Mouse (Mus musculus) cerebral cortex, adult 2 months (tissue): ENCODE data around the gene Birc5.

Experiments
- WGBS: fragments of 180-500 bp; shearing (Covaris S2); methylation state at CpG from one replicate; pipeline ENCODE4 v1.1.7; 2018; 5-methylcytosine and 5-hydroxymethylcytosine counted together

Birc5 gene

DNA sequence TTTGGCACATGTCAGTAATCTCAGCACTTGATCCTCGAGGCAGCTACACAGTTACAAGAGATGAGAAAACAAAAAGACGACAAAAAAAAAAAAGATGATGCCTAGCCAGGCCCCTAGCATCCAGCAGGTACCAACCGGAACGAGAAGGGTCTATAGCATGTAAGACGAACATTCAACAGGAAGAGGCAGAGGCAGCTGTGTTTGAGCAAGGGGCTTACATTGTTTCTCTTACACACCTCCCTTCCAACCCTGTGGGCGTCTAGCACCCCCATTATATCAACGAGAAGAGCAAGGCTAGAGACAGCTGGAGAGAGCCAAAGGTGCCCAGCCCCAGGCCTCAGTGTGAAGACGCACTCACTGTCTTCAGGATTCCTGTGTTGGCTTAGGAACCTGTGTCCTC lies 22.1 kb upstream of the Birc5 start:
- WGBS: 67% methylated on average over 8 of the region's 8 CpGs

DNA sequence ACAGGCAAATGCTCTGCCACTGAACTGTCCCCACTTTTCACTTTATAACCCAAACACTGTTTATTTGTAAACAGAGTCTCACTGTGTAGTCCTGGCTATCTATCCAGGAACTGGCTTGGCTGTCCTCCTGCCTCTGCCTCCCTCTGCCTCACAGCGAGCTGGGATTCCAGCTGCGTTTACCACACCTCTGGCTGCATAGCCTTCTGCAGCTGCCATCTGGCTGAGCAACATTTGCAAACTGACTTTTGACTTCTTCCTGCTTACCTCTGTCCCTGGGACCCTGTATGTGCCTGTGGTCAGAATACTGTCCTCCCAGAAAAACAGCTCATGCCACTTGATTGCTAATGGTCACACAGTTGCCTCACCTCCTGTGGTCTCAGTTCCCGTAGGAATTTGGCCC lies 21.7 kb upstream of the Birc5 start:
- WGBS: 77% methylated on average over 3 of the region's 3 CpGs

DNA sequence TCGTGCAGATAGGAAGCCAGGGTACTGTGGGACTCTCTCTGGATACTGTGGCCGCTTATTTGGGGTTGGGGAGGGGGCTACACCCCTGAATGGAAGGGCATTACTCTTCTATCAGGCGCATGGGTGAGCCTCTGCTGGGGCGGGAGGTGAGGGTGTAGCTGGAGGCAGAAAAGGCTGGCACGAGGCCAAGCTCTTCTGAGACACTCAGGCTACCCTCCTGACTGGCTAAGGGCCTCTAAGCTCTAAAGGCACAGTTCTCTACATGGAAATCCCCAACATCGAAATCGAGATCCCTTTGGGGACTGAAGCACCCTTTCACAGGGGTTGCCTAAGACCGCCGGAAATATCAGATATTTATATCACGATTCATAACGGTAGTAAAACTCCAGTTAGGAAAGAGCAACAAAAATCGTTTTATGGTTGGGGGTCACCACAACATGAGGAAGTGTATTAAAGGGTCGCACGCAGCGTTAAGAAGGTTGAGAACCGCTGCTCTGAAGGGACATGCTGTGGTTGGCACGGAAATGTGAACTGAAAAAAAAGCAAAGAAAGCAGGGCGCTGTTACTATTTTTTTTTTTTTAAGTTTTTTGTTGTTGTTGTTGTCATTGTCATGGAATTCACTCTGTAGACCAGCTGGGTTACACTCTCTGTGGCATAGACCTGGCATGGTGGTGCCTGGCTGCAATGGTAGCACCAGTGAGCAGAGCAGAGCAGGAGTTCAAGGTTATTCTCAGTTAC lies 20.7 kb upstream of the Birc5 start:
- WGBS: 65% methylated on average over 18 of the region's 18 CpGs

DNA sequence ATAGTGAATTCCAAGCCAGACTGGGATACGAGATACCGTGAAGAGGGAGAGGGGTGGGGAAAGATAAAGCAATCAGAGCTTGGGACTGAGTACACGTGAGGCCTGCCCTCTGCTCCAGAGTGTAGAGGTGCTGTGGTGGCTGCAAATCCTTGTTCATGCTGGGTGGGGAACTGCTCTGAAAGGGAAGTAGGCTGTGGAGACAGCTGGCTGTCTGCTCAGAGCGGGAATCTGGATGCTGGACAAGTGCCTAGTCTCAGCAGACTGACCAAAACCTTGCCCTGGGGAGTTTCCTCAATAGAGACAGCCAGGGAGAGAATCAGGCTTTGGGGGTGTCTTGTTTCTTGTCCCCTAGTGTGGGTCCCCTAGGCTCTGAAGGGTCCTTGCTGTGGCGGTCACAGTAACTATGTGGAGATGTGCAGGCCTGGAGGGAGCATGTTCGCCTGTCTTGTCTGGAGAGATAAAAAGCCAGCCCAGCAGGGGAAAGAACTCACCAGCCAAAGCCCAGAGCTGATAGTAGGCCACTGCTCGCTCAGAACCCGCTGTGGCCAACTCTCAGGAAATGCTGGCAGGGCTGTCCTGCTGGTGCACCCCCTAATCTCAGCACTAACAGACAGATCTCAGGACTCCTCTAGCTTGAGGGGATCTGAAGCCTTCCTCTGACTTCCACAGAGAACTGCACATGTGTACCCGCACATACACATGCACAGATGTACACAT lies 20.0 kb upstream of the Birc5 start:
- 66% methylated on average over 9 of the region's 9 CpGs for WGBS

DNA sequence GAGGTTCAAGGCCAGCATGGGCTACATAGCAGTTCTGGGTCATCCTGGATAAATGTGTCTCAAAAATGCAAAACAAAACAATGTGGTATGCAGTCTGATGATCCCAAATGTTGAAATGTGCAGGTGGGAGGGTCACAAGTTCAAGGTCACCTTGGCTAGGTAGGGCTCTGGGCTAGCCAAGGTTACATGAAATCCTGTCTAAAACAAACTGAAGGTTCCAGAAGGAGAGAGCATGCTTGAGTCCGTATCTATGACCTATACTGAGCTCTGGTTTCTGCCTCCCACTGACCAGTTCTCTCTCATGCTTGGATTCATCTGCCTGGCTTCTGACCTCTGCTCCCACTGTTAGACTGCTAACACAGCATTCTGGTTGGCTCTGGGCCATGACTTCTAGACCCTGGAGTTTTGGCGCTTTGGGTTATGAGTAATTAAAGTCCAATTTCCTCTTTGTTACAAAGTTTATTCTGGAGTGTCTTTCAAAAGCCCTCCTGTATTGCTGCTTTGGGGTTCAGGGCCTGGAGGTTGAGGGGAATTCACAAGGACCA lies 19.3 kb upstream of the Birc5 start:
- 71% methylated on average over 2 of the region's 2 CpGs for WGBS

DNA sequence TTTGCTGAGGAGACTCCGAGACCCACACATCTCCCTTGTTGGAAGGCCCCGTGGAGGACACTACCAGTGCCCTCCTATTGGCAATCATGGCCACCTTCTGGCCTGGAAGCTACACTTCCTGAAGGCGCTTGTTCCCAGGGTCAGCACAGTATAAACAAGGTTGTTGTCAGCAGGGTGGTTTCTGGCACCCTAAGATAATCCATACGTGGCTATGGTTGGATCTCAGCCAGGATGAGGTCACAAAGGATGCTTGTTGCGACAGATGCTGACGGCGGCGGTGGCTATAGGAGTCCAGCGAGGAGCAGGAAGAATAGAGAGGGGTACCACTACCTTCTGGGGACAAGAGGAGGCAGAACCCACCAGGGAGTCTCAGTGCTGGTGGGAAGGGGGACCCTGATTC lies 18.6 kb upstream of the Birc5 start:
- WGBS: 64% methylated on average over 9 of the region's 9 CpGs

DNA sequence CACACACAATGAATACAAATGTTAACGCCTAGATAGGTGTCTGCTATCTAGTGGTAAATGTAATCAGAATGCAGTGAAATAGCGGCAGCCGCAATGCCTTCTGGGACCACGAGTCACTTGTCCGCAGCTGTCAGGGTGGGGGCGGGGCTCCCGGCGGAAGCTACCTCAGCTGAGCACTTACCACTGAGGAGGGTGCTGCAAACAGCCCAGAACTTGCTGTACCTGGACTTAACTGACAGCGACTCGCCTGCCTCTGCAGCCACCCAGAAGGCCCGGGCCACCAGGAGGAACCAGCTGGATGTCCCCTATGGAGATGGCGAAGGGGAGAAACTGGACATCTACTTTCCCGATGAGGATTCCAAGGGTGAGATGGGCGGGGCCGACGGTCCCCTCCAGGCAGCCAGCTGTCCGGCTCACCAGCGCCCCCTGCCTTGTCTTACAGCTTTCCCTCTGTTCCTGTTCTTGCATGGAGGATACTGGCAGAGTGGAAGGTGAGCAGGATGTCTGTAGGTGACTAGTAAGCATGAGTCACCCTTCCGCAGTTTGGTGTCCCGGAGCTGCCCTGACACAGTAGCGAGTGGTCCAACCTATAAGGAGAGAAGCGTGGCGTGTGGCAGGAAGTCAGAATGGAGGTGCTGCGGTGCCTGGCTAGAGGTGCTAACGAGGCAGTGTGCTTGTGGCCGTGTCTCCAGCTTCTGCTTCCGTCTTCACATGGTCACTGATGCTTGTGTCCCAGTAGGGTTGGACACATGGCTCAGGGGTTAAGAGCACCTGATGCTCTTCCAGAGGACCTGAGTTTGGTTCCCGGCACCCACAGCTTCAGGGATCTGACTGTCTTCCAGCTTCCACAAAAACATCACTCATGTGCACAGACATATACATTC lies 16.7 kb upstream of the Birc5 start:
- 23% methylated on average over 28 of the region's 28 CpGs for WGBS

DNA sequence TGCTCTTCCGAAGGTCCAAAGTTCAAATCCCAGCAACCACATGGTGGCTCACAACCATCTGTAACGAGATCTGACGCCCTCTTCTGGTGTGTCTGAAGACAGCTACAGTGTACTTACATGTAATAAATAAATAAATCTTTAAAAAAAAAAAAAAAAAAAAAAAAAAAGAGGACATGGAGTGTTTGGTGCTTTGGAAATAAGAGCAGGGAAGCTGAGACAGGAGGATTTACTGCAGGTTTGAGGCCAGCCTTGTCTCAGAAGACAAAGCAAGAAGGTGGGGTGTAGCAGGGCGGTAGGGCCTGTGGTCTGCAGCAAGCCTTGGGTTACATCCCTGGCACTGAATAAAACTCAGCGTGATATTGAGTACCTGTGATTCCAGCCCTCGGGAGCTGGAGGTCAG lies 15.5 kb upstream of the Birc5 start:
- WGBS: 97% methylated on average over 5 of the region's 6 CpGs

DNA sequence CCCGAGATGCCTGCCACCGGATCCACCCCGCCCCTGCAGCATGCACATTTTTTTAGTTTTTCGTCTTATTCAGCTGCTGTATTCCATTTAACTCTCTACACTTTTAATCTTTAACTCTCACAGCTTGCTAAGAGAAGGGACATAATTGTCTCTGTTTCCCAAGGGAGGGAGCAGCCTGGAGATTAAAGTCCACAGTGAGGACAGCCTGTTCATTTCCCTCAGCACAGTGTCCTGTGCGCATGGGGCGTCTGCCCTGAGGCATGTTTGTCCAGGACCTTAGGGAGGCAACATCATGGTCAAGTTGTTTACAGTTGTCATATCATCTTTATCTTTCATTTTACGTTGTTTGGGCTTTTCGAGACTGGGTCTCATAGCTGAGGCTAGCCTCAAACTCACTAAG lies 15.0 kb upstream of the Birc5 start:
- 88% methylated on average over 8 of the region's 8 CpGs for WGBS

DNA sequence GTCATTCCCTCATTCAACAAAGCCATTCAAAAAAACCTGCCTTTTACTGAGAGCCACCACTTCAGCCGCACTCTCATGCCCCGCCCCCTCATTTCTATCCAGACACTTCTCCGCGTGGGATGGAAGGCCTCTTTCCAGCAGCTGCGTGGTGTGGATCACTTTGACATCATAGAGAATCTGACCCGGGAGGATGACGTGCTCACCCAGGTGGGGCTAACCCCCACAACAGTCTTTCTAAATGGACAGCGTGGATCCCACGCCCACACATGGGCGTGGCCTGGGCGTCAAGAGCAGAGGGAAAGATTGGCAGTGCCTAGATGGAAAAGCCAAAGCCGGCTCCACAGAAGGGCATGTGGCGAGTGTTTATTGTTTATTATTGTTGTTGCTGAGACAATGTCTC lies 12.7 kb upstream of the Birc5 start:
- WGBS: 19% methylated on average over 13 of the region's 13 CpGs

DNA sequence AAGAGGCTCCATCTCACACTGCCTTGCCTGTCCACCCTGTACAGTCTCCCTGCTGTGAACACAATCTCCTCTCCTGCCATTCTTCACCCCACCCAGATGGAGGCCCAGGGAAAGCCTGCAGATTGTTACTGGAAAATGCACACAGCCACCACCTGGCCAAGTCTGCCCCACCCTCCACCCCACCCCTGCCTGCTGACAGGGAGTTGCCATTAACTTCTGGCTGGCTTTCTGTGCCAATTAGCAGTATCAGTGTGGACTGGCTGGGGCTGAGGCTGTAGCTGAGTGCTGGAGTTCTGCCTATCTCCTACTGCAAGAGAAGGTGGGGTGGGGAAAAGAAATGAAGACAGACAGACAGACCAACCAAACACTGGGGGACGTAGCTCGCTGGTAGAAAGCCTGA lies 10.5 kb upstream of the Birc5 start:
- 84% methylated on average over 2 of the region's 2 CpGs for WGBS

DNA sequence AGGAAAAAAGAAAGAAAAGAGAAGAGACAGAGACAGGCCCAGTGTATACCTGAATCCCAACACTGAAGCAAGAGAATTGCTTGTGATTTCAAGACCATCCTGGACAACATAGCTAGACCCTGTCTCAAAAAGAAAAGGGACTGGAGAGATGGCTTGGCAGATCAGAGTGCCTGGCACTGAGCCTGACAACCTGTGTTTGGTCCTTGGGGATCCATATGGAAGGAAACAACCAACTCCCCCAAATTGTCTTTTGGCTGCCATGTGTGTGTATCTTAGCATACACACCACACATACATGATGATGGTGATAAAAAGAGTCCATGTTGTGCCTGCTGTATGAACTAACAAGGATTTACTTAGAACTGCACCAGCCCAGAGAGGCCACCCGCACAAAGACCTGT lies 10.0 kb upstream of the Birc5 start:
- WGBS: 85% methylated on average over 1 of the region's 1 CpGs

DNA sequence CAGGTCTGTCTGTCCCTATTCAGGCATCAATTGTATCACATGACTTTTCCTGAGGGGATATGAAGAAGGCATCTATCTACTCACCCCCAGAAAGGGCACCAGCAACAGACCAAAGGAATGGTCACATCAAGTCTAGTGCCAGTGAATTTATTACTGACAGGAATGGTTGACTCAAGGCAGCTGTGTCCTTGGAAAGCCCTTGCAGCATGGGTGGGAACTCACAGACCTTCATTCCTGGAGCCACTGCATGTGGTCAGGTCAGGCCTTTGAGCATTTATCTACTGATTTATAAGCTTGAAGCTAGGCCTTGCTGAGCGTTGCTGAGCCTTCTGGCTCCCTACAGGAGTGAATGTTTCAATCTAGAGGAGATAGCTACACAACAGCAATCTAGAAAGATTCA lies 8.1 kb upstream of the Birc5 start:
- 80% methylated on average over 1 of the region's 1 CpGs for WGBS

DNA sequence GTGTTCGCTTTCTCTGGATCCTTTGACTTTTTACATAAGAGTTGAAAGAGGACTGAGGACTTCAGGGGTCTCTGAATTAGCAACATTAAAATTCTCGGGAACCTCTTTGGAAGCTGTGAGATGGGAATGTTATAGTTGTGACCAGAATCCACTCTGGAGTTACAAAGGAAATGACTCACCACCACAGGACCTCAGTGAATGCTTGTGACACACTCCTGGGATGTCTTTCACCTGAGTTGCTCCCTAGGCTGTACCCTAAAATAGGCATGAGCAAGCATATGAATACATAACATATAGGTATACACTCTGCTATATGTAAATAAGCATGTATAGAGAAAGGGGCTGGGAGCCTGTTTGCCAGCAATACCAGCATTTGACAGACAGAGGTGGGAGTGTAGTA lies 5.6 kb upstream of the Birc5 start:
- 80% methylated on average over 2 of the region's 2 CpGs for WGBS

DNA sequence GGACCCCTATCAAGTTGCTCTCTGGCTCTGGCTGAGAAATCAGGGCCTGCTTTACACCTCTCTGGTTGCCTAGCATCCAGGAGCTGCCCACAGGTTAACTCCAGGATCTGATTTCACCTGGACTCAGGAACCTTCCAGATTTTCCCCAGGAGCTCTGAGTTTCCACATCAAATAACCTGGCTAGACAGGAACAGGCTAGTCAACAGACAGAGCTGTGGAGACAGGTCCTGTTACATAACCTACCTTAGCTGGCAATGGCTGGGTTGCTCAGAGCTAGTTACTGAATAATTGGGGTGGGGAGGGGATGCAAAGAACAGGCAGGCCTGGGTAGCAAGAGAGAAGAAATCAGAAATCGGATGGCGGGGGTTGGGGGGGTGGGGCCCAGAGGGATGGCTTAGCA lies 4.1 kb upstream of the Birc5 start:
- 90% methylated on average over 2 of the region's 2 CpGs for WGBS

DNA sequence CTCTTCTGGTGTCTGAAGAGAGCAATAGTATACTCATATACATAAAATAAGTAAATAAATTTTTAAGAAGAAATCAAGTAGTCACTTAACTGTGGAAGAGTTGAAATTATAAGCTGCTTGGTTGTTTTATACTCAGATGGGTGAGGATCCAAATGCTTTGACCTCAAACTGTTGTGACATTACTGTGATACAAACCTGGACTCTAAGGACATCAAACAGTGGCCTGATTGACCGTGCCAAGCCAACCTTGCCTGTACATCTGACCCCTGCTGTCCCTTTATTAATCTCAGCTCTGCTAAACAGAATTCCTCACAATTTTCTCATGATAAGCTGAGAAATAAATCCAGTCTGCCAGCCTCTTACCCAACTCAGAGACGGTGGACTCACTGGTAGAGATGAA lies 3.4 kb upstream of the Birc5 start:
- 82% methylated on average over 2 of the region's 2 CpGs for WGBS

DNA sequence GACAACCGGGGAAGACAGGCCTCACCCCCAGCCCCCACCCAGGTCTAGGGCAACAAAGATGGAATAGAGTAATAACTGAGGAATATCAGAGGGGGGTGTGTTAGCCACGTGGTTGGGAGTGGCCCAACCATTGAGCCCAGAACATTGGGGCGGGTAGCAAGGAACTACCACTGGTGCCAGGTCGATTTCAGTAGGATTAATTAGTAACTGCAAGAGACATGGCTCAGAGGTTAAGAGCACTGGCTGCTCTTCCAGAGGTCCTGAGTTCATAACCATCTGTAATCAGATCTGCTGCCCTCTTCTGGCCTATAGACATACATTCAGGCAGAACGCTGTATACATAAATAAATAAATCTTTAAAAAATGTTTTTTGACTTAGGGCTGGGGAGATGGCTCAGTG lies 2.4 kb upstream of the Birc5 start:
- WGBS: 57% methylated on average over 5 of the region's 5 CpGs

DNA sequence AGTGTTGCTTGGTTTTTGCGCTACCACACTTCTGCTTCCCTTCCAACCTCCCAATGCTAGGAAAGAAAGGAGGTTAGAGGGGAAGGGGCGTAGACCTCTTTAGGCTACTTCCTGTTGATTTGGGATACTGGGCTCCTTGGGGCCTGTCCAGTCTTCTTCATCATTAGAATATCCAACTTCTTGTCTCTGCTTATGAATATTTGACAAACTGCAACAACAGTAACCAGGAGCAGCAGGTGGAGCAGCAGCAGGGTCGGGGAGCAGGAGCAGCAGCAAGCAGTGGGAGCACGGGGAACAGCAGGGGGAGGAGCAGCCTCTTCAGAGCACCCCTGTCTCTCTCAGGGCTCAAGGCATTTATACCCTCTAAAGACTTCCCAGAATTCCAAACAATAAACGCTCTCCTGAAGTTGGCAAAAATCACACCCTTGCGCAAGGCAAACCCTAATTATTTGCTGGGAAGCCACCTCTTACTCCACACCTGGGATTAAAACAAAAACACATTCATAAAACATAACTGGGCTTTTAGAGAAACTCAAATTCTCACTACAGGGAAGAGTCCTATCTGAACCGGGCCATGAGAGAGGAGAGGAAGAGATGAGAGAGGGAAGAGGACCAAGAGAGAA lies 1.3 kb upstream of the Birc5 start:
- 69% methylated on average over 7 of the region's 7 CpGs for WGBS

DNA sequence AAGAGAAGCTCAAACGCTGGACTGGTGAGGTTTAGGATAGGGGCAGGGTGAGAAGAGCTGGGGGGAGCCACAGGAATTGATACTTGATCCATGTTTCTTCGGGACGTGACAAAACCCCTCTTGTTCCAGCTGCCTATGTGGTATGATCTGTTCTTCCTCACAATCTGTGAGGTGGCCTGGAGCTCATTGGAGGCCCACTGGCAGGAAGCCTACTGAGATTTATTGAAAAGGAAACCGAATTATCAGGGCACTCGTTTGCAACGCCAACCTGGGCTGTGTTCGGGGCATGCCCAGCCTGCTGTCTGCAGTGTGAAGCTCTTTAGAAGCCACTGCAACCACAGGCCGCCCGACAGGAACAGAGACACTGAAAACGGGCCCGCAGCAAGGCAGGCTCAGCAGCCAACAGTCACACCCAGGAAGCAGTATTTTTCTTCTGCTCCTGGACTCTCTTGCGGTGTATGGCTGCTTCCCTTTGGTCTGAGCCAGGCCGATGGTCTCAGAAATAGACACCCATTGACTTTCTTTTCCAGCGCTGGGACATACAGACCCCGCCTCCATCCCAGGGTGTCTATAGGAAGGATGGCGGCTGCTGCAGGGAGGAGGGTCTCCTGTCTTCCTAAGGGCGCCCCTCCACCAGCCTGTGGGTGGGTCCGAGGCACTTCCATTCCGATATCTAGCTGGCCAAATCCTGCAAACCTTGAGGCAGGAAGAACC lies 623 bp upstream of the Birc5 start:
- 6% methylated on average over 19 of the region's 19 CpGs for WGBS

DNA sequence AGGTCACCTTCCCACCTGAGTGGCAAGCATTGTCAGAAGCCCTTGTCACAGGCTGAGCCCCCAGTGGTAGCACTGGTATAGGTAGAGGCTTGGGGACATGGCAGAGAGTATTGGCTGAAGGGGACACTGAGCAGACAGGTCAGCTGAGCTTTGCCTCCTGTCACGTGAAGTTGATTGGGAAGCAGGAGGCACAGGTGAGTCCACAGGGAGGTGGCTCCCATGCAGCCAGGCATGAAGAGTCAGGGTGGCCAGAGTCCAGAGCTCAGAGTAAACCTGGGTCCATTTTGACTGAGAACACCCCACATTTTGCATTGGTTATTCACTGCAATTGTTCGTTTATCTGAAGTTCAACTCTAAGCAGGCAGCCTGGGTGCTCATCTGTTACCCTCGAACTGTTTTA lies 3.8 kb downstream of the Birc5 start:
- WGBS: 93% methylated on average over 3 of the region's 3 CpGs

DNA sequence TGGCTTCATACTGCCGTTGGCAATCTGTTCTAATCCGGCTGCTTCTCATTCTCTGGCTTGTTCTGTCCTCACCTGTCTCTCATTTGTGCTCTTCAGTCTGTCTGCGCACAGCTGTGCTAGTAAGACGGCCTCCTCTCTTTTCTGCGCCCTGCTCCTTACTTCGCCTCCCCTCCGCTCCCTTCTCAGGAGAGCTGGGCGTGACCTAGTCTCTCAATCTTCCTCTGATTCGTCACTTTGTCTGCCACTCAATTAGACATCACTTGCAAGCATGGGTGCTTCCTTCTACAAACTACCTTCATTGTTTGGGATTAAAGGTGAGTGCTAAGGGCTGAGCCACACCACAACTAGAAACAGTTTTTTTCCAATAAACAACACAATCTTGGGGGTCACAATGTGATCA lies 5.2 kb downstream of the Birc5 start:
- 92% methylated on average over 9 of the region's 9 CpGs for WGBS
